Mouse (Mus musculus): ENCODE data around the gene Lbh.

Gene Lbh

GRCm38 (mm10) chr17:72976258-72977231 lies 58.4 kb downstream of the Lbh start:
- peak; percentile 17 for DNase-seq

- DNase-seq = no peak
Observed at GRCm38 (mm10) chr17:72977616-72978015, 59.5 kb downstream of the Lbh start.

GRCm38 (mm10) chr17:72982156-72982555 lies 64.1 kb downstream of the Lbh start:
- no peak for DNase-seq

GRCm38 (mm10) chr17:72983471-72983870 lies 65.4 kb downstream of the Lbh start:
- DNase-seq = no peak

GRCm38 (mm10) chr17:72989025-72989424 lies 70.9 kb downstream of the Lbh start:
- DNase-seq = no peak
